Mouse (Mus musculus) adrenal gland, postnatal 25 days (tissue): ENCODE data around the gene Bcar1. TPM values are rescaled to one million over a fixed set of nuclear protein-coding genes. Genes with fewer than 3 reads are reported as not detected.
A peak's percentile ranks its signal among the peaks of the same experiment; 100 is the strongest.

Experiments used
- DNase-seq: peaks from one replicate; pipeline ENCODE4 v3.0.0; 2021; ENCODE audit warnings: mixed read lengths
- total RNA-seq: library from RNA; stranded (reverse); gene quantifications from 2 replicates; pipeline ENCODE4 v1.2.3, GENCODE M21; 2021

Bcar1 gene
- total RNA-seq, 1 experiment from 2014 or later = 70.0 TPM

DNA sequence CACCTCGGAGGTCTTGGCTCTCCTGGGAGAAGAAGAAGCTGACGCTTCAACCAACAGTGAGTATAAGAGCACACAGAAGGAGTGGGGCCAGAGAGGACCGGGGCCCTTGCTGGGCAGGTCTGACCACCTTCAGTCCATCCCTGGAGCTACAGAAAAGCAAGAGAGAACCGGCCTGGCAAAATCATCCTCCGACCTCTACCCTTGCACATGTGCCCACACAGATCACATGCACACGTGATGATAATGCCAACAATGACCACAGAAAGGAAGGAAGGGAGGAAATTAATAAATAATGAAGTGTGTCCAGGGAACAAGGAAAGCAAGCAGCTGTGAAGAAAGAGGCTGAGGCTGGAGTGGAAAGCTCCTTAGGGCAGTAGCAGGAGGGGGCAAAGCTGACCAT is 4.7 kb downstream of the Bcar1 start:
- no peak for DNase-seq

DNA sequence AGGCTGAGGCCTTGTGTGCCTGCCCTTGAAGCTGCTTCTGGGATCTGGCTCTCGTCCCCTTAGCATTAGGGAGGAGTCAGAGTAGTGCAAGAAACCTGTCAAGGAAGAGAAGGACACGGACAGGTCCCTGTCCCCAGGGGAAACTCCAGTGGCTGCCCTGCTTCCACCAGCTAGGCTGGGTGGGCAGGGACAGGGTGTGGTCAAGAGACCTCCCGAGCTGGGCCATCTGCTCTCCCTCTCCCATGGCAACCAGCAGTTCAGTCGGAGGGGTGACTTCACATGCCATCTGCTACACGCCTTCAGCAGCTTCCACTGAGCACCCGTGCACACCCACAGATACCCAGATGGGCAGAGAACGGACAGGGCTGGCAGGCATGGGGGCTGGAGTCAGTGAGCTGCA is 7.3 kb downstream of the Bcar1 start:
- no peak for DNase-seq

DNA sequence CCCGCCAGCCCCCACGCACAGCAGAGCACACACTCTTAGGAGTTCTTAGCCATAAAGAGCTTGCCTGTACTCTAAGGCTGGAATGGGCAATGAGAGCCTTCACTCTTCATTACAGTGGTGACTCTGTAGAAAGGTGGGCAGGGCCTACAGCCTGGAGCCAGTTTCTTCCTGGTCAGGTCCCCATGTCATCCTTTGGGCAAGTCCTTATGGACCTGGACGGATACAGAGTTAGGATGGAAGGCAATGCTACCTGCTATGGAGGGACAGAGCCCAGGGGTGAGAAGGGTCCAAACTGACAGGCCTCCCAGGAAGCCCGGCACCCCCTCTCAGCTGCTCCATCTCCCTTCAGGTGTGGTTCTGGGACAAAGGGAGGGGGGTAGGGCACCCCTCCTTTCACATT is 7.8 kb downstream of the Bcar1 start:
- no peak for DNase-seq

DNA sequence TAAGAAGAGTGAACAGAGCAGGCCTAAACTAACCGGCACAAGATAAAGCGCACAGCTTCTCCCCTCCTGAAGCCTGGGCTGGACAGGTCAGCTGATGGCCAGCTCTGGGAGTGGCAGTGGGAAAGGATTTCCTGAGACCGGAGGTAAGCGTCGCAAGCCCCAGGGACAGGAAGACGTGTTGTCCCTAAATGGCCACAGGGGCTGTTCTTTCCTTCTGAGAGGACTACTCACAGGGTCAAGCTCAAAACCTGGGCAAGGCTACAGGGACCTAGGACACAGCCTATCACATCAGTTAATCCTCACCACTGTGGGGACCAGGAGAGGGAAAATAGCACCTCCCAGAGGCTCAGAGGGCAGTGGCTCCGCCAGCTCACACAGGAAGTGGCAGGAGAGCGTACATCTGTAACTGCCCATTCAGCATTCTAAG is 8.3 kb downstream of the Bcar1 start:
- no peak for DNase-seq

DNA sequence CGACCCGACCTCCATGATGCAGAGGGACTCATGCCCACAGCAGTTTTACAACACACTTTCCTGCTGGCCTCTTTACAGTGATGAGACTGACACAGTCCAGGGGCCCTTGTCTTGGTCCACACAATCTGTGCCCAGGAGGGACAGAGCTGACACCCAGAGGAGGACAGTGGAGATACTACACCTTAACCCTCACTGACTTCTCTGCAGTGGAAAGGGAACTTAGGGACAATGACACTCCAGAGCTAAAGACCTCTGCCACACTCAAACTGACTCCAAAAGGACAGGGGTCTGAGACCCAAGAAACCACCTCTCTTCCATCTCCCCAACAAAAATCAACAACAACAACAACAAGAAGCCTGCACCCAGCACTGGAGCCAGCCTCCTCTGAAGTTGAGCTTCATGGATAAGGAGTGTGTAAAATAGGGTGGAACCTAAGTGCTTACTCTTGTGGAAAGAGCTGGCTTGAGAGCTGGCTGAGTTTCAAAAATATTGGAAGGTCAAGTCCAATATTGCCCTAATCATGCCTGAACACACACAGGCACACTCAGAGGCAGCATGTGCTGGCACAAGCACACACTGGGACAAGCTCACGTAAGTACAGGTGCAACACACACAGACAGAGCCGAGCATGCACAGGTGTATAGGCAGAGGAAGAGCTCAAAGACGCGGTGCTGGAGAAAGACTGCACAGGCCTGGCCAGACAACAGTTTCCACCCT is 9.2 kb downstream of the Bcar1 start:
- no peak for DNase-seq

DNA sequence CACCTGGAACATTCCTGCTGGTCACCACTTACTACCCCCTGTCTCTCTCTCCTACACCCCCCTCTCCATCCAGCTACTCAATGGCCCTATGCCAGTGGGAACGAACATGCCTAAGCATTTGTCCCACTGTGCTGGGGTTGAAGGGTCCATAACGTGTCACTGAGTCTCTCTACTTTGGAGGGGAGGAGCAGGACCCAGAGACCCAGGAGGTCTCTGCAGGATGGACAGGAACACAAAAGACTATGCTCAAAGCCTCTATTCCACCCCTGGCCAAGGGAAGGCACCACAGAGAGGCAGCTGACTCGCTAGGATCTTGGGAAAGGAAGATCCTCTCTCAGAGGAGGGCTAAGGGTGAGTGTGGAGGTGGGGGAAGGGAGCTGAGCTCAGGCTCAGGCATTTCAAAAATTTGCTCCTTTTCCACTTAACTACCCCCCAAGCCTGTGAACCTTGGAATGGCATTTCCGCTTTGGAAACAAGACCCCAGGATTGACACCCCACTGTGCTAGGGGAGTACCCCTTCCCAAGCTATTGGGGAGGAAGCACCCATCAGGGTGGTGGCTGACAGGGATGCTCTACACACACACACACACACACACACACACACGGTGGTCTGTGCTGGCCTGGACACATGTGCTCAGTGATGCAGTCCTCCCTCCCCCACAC is 9.9 kb downstream of the Bcar1 start:
- no peak for DNase-seq

DNA sequence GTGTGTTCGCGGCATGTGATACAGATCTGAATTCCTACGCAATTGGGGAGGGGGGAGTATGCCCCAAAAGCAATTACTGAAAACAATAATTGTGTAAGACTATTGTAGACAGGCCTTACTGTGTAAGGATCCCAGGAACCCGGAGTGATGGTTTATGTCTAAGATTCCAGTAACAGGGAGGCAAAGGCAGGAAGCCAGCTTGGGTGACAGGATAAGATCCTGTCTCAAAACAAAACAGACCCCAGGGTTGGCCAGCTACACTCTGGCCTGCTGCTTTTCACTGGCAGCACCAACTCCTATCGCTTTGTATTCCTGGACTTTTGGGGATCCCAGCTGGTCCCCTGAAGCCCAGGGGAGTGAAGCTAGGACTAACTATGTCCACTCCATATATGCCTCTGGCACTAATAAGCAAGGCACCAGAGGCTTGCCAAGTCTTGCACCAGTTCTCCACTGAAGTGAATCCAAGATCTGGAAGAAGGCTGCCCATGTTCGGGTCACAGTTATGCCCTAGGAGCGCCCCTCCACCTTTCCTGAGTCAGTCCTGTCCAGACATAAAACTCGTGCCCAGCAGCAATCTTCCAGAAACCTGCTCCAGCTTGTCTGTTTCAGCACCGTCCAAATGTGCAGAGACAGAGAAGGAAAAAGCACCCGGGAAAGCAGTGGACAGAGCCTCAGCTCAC is 11.1 kb downstream of the Bcar1 start:
- DNase-seq = no peak

DNA sequence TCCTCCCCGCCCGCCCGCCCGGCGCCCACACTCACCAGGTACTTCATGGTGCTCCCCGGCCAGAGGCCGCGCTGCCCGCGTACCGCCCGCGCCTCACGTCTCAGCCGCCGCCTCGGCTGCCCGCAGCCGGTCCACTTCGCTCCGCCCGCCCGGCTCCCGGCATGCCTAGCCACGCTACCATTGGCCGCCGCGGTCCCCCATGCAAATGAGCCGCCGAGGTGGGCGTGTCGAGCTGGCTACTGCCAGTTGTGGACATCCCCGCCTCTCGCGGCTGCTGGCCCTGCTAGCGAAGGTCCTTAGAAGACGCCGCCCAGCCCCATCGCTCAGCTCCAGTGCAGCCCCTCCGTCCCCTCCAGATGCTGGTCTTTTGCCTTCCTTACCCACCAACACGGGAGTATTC is 11.6 kb downstream of the Bcar1 start:
- DNase-seq = peak; percentile 99

DNA sequence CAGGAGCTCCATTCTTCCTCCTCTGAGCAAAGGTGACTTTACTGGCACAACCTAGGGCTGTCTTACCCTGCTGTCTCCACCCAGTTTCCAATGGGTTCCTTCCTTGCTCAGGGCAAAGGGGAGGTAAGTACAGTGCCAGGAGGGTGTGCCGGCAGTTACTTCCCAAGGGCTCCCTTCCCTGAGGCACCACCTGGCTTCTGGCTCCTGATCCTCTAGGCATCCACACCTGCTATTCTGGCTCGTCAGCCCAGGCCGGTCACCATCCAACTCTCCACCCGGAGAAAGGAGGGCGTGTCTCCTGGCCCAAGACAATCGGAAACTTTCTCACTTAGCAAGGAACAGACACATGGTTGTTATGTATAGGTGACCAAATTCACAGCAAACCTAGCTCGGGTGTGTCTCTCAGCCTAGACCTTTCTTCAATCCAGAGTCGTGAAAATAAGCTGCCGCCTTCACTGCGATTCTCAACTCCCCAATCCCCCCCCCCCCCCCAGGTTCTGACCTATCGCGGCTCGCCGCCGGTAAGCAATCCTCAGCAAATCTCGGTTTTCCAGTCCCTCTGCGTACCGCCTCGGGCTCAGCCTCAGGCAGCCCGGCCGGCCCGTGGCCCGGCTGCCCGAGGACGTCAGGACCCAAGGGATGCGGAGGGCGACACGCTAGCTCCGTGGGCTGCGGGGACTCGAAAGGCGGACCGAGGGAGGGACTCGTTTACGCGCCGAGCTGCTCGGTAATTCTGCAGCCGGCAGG is 12.2 kb downstream of the Bcar1 start:
- no peak for DNase-seq

DNA sequence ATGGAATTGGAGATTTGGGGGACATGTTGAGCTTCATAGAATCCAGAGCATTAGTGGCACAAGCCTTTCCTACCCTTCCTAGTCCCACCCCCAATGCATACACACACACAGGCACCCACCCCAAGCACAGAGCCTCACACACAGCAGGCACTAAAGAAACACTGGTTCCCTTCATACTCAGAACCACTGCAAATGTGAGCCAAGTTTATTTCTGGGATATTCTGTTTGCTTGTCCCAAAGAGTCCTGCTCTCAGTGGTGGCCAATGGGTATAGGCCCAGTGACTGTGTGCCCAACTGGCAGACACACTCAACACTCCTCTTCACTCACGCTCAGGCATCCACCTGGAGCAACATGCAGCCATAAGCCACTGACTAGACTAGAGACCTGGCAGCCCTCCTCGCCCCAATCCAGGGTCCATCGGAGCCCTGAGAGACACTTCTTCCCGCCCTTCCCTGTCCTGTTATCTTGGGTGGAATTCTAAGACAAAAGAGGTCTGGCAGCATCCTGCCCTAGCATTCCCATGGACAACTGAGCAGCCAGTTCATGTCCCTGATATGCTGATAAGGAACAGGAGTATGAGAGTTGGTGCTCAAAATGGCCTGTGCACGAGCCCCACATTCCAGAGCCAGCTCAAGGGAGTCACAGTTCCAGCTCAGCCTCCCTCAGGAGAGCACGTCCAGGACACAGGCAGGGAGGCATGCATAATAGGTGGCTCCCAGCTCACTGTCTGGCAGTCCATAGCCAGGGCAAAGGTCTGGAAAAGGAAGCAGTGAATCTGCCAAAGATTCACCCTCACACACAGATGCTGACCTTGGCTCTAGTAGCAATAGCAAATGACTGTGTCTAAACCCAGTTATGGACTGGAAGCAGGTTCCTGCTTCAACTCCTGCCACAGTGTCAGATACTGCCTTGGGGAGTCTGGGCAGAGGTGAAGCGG is 14.1 kb downstream of the Bcar1 start:
- peak; percentile 13 for DNase-seq

DNA sequence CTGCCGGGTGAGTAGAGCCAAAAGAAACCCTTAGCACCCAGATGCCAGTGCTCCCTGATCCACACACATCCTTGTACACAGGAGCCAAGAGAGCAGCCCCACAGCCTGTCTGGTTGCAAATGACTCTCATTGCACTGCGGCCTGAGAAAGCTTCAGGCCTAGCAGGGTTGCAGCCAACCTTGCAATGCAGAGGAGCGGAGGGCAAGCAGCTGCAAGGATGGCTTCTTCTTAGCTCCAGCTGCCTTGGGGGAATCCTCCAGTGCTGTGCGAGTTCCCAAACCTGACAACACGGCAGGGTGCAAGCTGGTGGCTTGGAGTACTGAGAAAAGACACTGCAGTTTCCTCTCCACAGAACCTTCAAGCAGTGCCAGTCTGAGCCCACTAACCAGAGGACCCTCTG is 15.1 kb downstream of the Bcar1 start:
- no peak for DNase-seq

DNA sequence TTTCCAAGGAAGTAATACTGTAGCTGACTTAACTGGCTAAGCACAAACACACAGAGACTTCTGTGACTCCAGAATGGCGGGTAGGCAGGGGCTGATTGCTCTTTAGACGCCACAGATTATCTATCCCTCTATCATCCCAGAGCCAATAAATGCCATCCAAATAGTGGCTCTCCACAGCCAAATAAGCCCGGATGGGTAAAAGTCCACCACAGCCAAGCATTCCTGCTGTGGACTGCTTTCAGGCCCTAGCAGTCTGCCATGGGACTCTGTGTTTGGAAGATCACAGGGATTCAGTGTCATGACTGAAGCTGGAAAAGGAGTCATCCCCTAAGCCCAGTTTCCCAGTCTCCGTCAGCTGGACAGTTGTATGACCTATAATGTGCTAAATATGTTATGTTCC is 16.1 kb downstream of the Bcar1 start:
- DNase-seq = no peak

DNA sequence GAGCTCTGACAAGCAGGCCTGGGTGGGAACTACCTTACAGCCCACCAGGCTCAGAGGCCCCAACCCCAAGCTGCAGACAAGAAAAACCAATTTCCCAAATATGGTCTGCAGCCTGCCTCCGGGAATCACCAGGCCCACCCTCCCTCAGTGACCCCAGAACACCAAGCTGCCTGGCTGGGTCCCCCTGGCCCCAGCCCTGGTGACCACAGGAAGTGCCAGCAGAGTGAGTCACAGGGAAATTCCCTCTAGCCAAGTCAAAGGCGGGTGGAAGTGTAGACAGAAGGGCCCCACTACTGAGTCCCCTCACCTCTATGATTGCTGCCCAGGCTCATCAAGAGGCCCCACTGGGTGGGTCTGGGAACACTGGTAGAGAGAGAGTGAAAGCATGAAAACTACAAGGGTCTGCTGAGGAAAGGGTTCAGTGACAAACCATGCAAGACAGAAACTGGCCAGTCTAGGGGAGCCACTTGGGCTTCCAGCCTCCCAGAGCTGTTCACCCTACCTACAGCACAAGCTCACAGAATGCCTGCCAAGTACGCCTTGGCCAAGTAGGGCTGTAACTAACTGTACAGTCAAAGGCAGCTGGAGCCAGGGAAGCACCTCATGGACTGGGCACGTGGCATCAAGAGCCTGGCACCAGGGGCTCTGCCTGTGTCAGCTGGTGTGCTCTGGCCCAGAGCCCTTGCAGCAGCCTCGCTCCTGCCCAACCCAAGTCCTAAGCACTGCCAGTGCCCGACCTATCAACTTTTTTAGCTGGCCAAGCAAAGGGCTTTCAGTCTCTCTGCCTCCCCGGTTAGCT is 17.3 kb downstream of the Bcar1 start:
- peak; percentile 78 for DNase-seq

DNA sequence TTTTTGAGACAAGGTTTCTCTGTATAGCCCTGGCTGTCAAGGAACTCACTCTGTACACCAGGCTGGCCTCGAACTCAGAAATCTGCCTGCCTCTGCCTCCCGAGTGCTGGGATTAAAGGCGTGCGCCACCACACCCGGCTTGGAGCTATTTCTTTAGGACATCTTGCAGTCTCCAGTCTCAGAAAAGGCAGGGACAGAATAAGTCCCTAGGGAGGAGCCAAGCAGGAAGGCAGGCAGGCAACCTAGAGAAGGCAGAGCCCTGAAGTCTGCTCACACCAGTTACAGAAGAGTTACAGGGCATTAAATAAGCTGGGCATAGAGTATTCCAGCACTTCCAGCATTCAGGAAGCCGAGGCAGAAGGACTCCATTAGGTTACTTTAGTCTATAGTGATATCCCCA is 18.3 kb downstream of the Bcar1 start:
- no peak for DNase-seq

DNA sequence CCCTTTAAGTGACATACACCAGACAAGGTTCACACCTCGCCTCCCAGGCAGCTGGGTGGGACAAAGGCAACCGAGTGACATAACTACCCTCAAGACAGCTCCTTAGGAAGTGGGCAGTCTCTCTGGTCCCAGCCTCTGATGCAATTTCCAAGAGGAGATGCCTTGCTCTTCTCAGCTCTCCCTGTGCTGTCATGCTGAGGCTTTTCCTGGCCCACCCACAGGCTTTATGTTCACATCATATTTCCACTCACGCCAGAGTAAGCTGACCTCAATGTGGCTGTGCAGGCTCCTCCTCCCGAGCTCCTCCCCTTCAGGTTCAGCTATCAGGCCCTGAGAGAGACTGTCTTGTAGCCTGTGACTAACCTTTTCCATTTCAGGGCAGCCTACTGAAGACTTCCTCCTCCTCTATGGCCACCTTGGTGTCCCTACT is 23.5 kb downstream of the Bcar1 start:
- no peak for DNase-seq

DNA sequence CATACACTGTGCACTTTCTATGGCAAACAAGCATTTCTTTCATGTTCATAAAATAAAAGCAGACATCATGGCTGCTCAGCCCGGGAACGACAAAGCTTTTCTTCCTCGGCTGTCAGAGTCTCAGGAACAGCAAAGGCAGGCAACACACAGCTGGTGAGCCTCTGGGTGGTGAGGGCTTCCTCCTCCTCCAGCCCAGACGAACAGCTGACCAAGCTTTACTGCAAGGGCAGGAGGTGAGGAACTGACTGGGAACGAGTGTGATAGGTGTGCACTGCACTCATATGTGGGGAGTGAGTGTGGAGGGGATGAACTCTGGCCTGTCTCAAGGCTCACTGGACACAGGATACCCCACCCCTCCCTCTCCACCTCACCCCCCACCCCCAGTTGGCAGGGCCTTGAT is 24.7 kb downstream of the Bcar1 start:
- no peak for DNase-seq

DNA sequence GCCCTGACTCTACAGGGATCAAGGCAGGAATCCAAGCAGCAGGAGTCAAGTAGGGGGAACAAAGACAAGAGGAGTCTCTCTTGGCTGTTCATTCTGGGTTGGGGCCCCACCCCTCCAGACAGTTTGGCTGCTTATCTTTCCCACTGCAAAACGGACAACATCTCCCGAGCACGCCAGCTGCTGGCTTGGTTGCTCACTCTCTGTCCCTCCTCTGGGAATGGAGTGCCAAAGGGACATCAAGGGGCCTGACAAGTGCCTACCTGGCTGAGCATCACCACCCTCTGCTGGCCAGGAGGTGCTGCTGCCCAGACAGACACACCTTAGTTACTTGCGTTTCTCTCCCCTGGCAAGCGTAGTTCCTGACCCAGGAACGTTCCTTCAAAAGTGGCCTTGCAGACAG is 25.7 kb downstream of the Bcar1 start:
- DNase-seq = no peak

DNA sequence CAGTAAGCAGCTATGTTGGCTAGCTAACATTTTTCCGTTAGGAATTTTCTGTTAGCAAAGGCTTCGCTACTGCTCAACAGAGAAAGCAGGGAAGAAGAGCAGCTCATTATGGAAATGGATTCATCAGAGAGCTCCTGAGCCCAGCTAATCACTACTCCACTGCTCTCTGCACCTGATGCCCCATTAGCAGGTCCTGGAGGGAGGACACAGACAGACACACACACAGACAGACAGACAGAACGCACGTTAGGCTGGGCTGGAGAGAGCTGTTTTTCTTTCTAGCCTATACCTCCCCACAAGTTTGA is 26.2 kb downstream of the Bcar1 start:
- DNase-seq = no peak

DNA sequence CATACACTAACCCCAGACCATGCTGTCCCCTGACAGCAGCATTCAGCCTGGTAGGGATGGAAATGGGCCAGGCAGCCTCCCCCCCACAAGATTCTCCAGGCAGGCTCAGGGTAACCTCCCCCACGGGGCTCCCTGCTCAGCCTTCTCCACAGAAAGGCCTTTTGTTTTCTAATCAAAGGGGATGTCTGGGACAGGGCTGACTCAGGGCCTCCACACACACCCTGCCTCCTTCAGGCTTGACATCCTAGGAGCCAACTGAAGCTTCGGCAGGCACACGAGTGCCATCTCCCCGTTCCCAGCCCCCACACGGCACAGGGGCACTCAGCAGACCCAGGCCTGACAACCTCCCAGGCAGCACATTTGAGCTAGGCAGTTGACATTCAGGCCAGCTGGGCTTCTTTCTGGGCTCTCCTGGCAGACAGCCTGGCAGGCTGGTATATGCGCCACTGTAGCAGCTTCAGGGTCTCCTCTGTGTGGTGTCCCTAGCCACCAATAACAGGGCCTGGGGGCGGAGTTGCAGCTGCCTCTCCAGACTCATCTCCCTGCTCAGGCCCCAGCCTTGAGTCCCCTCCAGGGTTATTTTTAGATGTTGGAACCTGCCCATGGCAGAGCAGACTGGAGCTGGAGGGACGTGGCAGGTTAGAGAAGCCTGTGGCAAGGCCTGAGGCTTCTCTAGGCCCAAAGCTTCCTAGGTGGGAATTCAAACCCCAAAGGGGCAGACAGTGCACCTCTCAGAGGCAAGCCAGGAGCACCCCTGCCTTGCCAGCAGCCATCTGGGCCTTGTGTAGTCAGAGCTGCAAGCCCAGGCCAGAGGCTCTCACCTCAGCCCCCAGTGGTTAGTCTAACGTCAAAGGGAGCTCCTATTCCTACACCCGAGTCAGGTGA is 26.8 kb downstream of the Bcar1 start:
- peak; percentile 68 for DNase-seq

DNA sequence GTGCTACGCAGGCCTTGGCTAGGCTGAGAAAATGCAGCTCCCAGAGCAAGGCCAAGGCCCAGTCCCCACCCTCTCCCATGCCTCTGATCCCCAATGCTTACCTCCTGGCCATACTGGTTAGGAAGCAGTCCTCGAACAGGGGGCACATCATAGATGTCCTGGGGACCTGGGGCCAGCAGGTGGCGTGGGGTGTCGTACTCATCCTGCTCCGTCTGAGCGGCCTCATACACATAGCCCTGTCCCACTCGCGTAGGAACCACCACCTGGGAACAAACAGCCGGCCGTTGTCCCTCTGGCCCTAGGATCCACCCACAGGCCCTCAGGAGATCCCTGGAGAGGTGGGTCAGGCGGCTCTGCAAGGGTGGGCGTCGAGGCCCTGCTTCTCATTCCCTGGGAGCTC is 28.1 kb downstream of the Bcar1 start:
- DNase-seq = no peak
